Comparison of ENCODE assay signal across 31 mouse cellular contexts in the genomic region with DNA sequence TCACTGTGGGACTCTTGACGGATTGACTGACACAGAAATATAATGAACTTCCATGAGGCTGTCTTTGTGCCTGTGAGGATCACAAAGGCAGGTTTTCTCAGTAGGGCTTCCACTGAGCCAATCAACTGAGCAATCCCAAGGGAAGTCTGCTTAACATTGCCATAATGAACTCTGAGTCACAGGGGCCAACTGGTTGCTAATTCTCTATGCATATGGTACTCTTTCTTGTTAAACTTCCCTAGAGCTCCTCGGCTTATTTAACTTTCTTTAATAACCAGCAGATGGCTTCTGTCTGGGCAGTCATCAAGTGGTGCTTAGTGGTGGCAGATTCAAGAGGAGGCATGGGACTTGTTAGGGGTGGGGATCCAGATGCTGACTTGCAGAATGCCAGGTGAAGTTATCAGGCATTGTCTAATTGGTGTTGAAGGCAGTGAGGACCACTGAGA. TPM values are rescaled to one million over a fixed set of nuclear protein-coding genes. Genes with fewer than 3 reads are reported as not detected.
A peak's percentile ranks its signal among the peaks of the same experiment; 100 is the strongest.
DNase-seq lines count a peak whose midpoint lies in the region; ATAC-seq and TF ChIP-seq lines count a peak whose summit lies in the region.
"Had no signal": no experiment of that assay in that cellular context is flagged by ENCODE, and none has a peak within 500 bp of the region (broad histone marks: within the 10 kb centered on the region; RNA-seq: fewer than 3 reads in every experiment).

No protein-coding gene starts in this region.

- peak; percentile 84; the same call in 1 of the 2 replicates for ATAC-seq in embryonic facial prominence, embryonic 14.5 days (ENCODE audit: low read depth)
- ATAC-seq in hindbrain, postnatal 0 days: peak; percentile 47; the same call in 1 of the 2 replicates
- ATAC-seq in midbrain, postnatal 0 days (ENCODE audit: low FRiP score): no peak
- ATAC-seq: forebrain, embryonic 16.5 days; inflammation-experienced regulatory T-cells, adult 6 months had no signal

- no peak for TF ChIP-seq CTCF in hindbrain, postnatal 0 days (IDR thresholded peaks at IDR 0.05; ENCODE audit: low read depth)
- TF ChIP-seq CTCF in midbrain, postnatal 0 days (IDR thresholded peaks at IDR 0.05): no peak

- peak; percentile 7 for DNase-seq in embryo, embryonic 11 days
- no peak for DNase-seq in embryo, embryonic 9.5 days (ENCODE audit: extremely low spot score)
- peak; percentile 40 for DNase-seq in embryonic facial prominence, embryonic 14.5 days (ENCODE audit: low spot score)
- peak; percentile 15 for DNase-seq in hindbrain, postnatal 0 days (ENCODE audit: low spot score)
- peak; percentile 51 for DNase-seq in midbrain, postnatal 0 days (ENCODE audit: low spot score)
- no peak for DNase-seq in left cerebral cortex, adult 9 months (ENCODE audit: low spot score in 2 of 2)
- DNase-seq in lung, postnatal 4 days: no peak
- no peak for DNase-seq in gastrocnemius, postnatal 4 days (ENCODE audit: low spot score in 2 of 2)
- DNase-seq: adrenal gland, postnatal 25 days; cerebellum, adult 9-10 months; gastrocnemius, postnatal 14 days; heart, adult 18-20 months; kidney, adult 18-20 months; kidney, postnatal 4 days; liver; lung, postnatal 36 days had no signal

- H3K4me2 ChIP-seq in embryonic facial prominence, embryonic 14.5 days (ENCODE audit: low read depth, low read length): no peak overlapping the region
- no peak overlapping the region for H3K4me2 ChIP-seq in hindbrain, postnatal 0 days (ENCODE audit: low read depth, low read length)
- no peak overlapping the region for H3K4me2 ChIP-seq in midbrain, postnatal 0 days (ENCODE audit: low read depth, low read length, poor library complexity, severe bottlenecking)
- H3K4me2 ChIP-seq: embryonic facial prominence, embryonic 15.5 days; liver, embryonic 15.5 days; lung, embryonic 15.5 days; neural tube, embryonic 13.5 days had no signal

- no peak overlapping the region for H3K4me3 ChIP-seq in embryonic facial prominence, embryonic 14.5 days (ENCODE audit: low read depth, low read length)
- H3K4me3 ChIP-seq in hindbrain, postnatal 0 days (ENCODE audit: low read length): no peak overlapping the region
- no peak overlapping the region for H3K4me3 ChIP-seq in midbrain, postnatal 0 days (ENCODE audit: low read depth, low read length)
- H3K4me3 ChIP-seq: embryonic facial prominence, embryonic 15.5 days; limb, embryonic 10.5 days; liver, embryonic 15.5 days; lung, embryonic 15.5 days; myocyte; neural tube, embryonic 13.5 days had no signal

- H3K27ac ChIP-seq in embryonic facial prominence, embryonic 14.5 days (replicated peaks; ENCODE audit: low read depth, low read length): no peak overlapping the region
- no peak overlapping the region for H3K27ac ChIP-seq in hindbrain, postnatal 0 days
- H3K27ac ChIP-seq in midbrain, postnatal 0 days (ENCODE audit: low read depth, low read length): no peak overlapping the region
- H3K27ac ChIP-seq: embryonic facial prominence, embryonic 15.5 days; limb, embryonic 10.5 days; liver, embryonic 15.5 days; lung, embryonic 15.5 days; neural tube, embryonic 13.5 days had no signal

- no peaks in the 10 kb centered on the region for H3K9me3 ChIP-seq in embryonic facial prominence, embryonic 14.5 days (ENCODE audit: control insufficient read depth, low read length)
- H3K9me3 ChIP-seq in hindbrain, postnatal 0 days (ENCODE audit: low read length): no peaks in the 10 kb centered on the region
- no peaks in the 10 kb centered on the region for H3K9me3 ChIP-seq in midbrain, postnatal 0 days (ENCODE audit: low read length)
- H3K9me3 ChIP-seq: embryonic facial prominence, embryonic 15.5 days; limb, embryonic 10.5 days; liver, embryonic 15.5 days; lung, embryonic 15.5 days; neural tube, embryonic 13.5 days had no signal

- H3K36me3 ChIP-seq in embryonic facial prominence, embryonic 14.5 days (ENCODE audit: control insufficient read depth, insufficient read depth, low read length): no peaks in the 10 kb centered on the region
- no peaks in the 10 kb centered on the region for H3K36me3 ChIP-seq in hindbrain, postnatal 0 days (ENCODE audit: insufficient read depth, low read length)
- H3K36me3 ChIP-seq in midbrain, postnatal 0 days (ENCODE audit: insufficient read depth, low read length): no peaks in the 10 kb centered on the region
- H3K36me3 ChIP-seq: embryonic facial prominence, embryonic 15.5 days; limb, embryonic 10.5 days; liver, embryonic 15.5 days; lung, embryonic 15.5 days; neural tube, embryonic 13.5 days had no signal

- no peaks in the 10 kb centered on the region for H3K27me3 ChIP-seq in embryonic facial prominence, embryonic 14.5 days (replicated peaks; ENCODE audit: control insufficient read depth, insufficient read depth, low read length)
- no peaks in the 10 kb centered on the region for H3K27me3 ChIP-seq in hindbrain, postnatal 0 days (ENCODE audit: insufficient read depth, low read length)
- no peaks in the 10 kb centered on the region for H3K27me3 ChIP-seq in midbrain, postnatal 0 days (ENCODE audit: insufficient read depth, low read length)
- H3K27me3 ChIP-seq: embryonic facial prominence, embryonic 15.5 days; liver, embryonic 15.5 days; lung, embryonic 15.5 days; neural tube, embryonic 13.5 days had no signal

- H3K4me1 ChIP-seq in embryonic facial prominence, embryonic 14.5 days (ENCODE audit: control insufficient read depth, insufficient read depth, low read length): peaks cover 3% of the 10 kb centered on the region; the same call in 1 of the 2 replicates
- no peaks in the 10 kb centered on the region for H3K4me1 ChIP-seq in hindbrain, postnatal 0 days (ENCODE audit: insufficient read depth, low read length)
- H3K4me1 ChIP-seq in midbrain, postnatal 0 days (ENCODE audit: insufficient read depth, low read length): no peaks in the 10 kb centered on the region
- H3K4me1 ChIP-seq: embryonic facial prominence, embryonic 15.5 days; liver, embryonic 15.5 days; lung, embryonic 15.5 days; neural tube, embryonic 13.5 days had no signal

- WGBS in embryonic facial prominence, embryonic 14.5 days: 39% methylated on average over 2 of the region's 2 CpGs
- 35% methylated on average over 2 of the region's 2 CpGs for WGBS in hindbrain, postnatal 0 days
- WGBS in midbrain, postnatal 0 days: 38% methylated on average over 2 of the region's 2 CpGs

- no peak overlapping the region for H3K9ac ChIP-seq in embryonic facial prominence, embryonic 14.5 days (ENCODE audit: low read depth, low read length)
- no peak overlapping the region for H3K9ac ChIP-seq in hindbrain, postnatal 0 days (replicated peaks; ENCODE audit: low read length)
- H3K9ac ChIP-seq in midbrain, postnatal 0 days (replicated peaks; ENCODE audit: low read length, poor library complexity, severe bottlenecking): no peak overlapping the region
- H3K9ac ChIP-seq: embryonic facial prominence, embryonic 15.5 days; liver, embryonic 15.5 days; lung, embryonic 15.5 days; neural tube, embryonic 13.5 days had no signal

RNA-seq across cellular contexts. Expression of gene Cyp2j5, which starts 23.4 kb away (rescaled TPM):
- not detected in 2 replicates for polyA plus RNA-seq in embryonic facial prominence, embryonic 14.5 days (2014; fragmentation: Nextera tagmentation; extraction: Ambion mirVana)
- not detected in 2 replicates for total RNA-seq in hindbrain, postnatal 0 days (2014; rRNA removed)
- polyA plus RNA-seq in hindbrain, postnatal 0 days (2015; fragmentation: Nextera tagmentation; extraction: Ambion mirVana): not detected in 2 replicates
- total RNA-seq in midbrain, postnatal 0 days (2014; rRNA removed): not detected in 2 replicates
- not detected in 2 replicates for polyA plus RNA-seq in midbrain, postnatal 0 days (2015; fragmentation: Nextera tagmentation; extraction: Ambion mirVana)
- total RNA-seq in gastrocnemius, postnatal 4 days (2021): under 1 TPM in 1 of 2 experiments, not detected in 1; 0.29 TPM
- total RNA-seq: adrenal gland, postnatal 25 days; gastrocnemius, postnatal 14 days; heart, adult 18-20 months; heart, postnatal 25 days; layer of hippocampus, postnatal 10 days; left cerebral cortex, adult 8-10 months; megakaryocyte-erythroid progenitor cell, adult 5-6 weeks had no signal
- polyA plus RNA-seq: embryonic facial prominence, embryonic 15.5 days; forebrain, embryonic 16.5 days; heart, embryonic 14.5 days; inflammation-experienced regulatory T-cells, adult 6 months; limb, embryonic 10.5 days; lung, embryonic 15.5 days; myocyte; neural tube, embryonic 13.5 days; testis, adult 2 months; urinary bladder, adult 2 months had no signal

Comparison
In these comparisons a context has a peak if more than half of its experiments do, and no peak if none do; other contexts are left out.
1. DNase-seq: peak in embryo, embryonic 11 days (single experiment), embryonic facial prominence, embryonic 14.5 days (single experiment), hindbrain, postnatal 0 days (single experiment) and midbrain, postnatal 0 days (single experiment); none in embryo, embryonic 9.5 days (single experiment), left cerebral cortex, adult 9 months (0 of 2), lung, postnatal 4 days (0 of 2) and gastrocnemius, postnatal 4 days (0 of 2).